Mouse (Mus musculus): ENCODE measurements at regions not wholly inside any gene's neighbourhood (a gene's known extent, or its start where the extent isn't known, plus 50 kb on each side); places are given as distances from the start of the nearest gene placed in this dataset.

- DNase-seq (no peak), ATAC-seq (no peak)
- Histone ChIP-seq H3K4me2 (ENCODE audit: low read depth) (no peak overlapping the region), H3K4me3 (ENCODE audit: low read depth, low read length) (no peak overlapping the region), H3K9ac (no peak overlapping the region), H3K4me1 (ENCODE audit: insufficient read depth) (no peaks in the 10 kb centered on the region), H3K27me3 (ENCODE audit: insufficient read depth, low read length) (no peaks in the 10 kb centered on the region), H3K9me3 (ENCODE audit: low read length) (no peaks in the 10 kb centered on the region), H3K36me3 (ENCODE audit: insufficient read depth) (no peaks in the 10 kb centered on the region), H3K27ac (ENCODE audit: low read depth, low read length) (no peak overlapping the region)
- no peak for TF ChIP-seq CTCF (IDR thresholded peaks at IDR 0.05; ENCODE audit: low read depth)
- 93% methylated on average over 2 of the region's 2 CpGs for WGBS
Observed at GRCm38 (mm10) chr8:76823456-76823855, 75.8 kb upstream of the Nr3c2 start.

All from forebrain, postnatal 0 days (tissue).